Mouse (Mus musculus): Measurements from ENCODE around the gene Mtmr2. TPM values are rescaled to one million over a fixed set of nuclear protein-coding genes. Genes with fewer than 3 reads are reported as not detected.

Gene Mtmr2
- polyA plus RNA-seq, 1 experiment from 2014 or later = 32.1 TPM

GRCm38 (mm10) chr9:13835256-13835655, 87.0 kb downstream of the Mtmr2 start:
- Histone ChIP-seq H3K27me3 (replicated peaks; ENCODE audit: control insufficient read depth, insufficient read depth, low read length) (no peaks in the 10 kb centered on the region), H3K36me3 (ENCODE audit: control insufficient read depth, insufficient read depth) (peaks cover 69% of the 10 kb centered on the region), H3K4me2 (replicated peaks; ENCODE audit: low read depth) (no peak overlapping the region), H3K9me3 (ENCODE audit: control insufficient read depth) (no peaks in the 10 kb centered on the region), H3K4me1 (replicated peaks; ENCODE audit: control insufficient read depth, insufficient read depth, low read length) (no peaks in the 10 kb centered on the region), H3K27ac (ENCODE audit: low read depth, low read length) (no peak overlapping the region), H3K9ac (ENCODE audit: low read depth, low read length) (no peak overlapping the region), H3K4me3 (ENCODE audit: low read depth, low read length) (no peak overlapping the region)
- ATAC-seq = no peak
- WGBS = 82% methylated on average over 3 of the region's 3 CpGs
- TF ChIP-seq CTCF (IDR thresholded peaks at IDR 0.05; ENCODE audit: low read depth) = no peak

GRCm38 (mm10) chr9:13836726-13837125, 88.5 kb downstream of the Mtmr2 start:
- WGBS = 49% methylated on average over 2 of the region's 2 CpGs
- ATAC-seq = no peak

DNA sequence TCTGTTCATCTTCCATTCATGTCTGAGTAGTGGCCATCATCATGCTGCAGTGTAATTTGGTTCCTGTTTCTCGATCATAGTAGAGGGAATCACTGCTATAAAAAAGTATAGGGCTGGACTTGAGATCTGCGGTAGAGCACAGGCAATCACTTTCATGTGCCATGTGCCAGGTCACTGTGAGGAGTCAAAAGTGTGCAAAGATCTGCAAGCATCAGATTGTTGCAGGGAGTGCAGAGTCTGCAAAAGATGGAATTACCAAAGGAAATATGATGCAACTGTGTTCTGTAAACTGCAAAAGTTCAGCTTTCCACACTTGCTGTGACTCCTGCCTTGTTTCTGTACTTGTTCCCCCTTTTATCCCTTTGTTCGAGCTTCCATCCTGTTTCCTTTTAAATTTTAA, 99.4 kb downstream of the Mtmr2 start:
- peaks cover 13% of the 10 kb centered on the region for H3K36me3 ChIP-seq (ENCODE audit: control insufficient read depth, insufficient read depth)

More at GRCm38 (mm10) chr9:13836726-13837125, 88.5 kb downstream of the Mtmr2 start:
- H3K4me2 ChIP-seq (replicated peaks; ENCODE audit: low read depth) = no peak overlapping the region
- no peak overlapping the region for H3K27ac ChIP-seq (ENCODE audit: low read depth, low read length)
- no peak overlapping the region for H3K4me3 ChIP-seq (ENCODE audit: low read depth, low read length)
- peaks cover 72% of the 10 kb centered on the region for H3K36me3 ChIP-seq (ENCODE audit: control insufficient read depth, insufficient read depth)
- no peak for TF ChIP-seq CTCF (IDR thresholded peaks at IDR 0.05; ENCODE audit: low read depth)
- H3K9me3 ChIP-seq (ENCODE audit: control insufficient read depth) = no peaks in the 10 kb centered on the region
- H3K27me3 ChIP-seq (replicated peaks; ENCODE audit: control insufficient read depth, insufficient read depth, low read length) = no peaks in the 10 kb centered on the region
- H3K4me1 ChIP-seq (replicated peaks; ENCODE audit: control insufficient read depth, insufficient read depth, low read length) = no peaks in the 10 kb centered on the region
- H3K9ac ChIP-seq (ENCODE audit: low read depth, low read length) = no peak overlapping the region

DNA sequence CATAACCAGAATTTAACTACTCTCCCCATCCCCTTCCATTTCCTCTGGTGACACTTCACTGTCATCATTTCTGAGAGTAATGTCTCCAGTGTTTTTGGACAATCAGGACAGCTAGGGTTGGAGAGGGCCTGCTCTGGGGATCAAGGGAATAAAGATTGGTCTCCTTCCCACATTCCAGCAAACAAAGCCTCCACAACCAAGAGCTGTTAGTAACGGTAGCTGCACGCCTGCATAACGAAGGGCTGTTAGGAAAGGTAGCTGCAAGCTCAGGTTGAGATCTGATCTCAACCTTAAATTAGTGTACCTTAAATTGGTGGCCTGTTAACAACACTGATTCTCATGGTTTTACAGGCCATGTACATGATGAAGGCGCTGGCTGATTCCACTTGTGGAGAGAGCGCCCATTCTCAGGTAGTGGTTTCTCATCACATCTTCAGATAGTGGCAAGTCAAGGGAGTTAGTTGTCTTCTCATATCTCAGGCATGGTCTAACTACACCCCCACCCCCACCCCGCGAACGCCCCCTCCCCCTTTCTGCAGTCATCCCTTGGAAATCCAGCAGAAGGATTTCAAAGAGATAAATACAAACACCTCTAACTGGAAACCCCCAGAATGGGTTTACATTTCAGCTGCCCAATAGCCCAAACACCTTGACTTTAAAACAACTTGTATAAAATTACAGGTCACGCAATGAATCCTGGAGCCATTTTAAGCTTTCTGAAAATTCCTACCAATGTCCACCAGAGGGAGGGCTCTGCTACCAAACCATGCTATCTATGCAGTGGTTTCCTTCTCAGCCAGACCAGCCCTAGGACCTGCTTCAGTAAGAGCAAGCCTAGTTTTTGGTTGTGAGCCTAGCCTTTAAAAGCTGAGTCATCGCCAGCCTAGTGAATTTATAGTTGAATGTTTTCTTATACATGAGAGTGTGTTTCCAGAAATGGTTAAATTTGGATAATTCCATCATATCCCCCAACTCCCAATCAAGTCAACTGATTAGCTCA, 100.6 kb downstream of the Mtmr2 start:
- WGBS = 77% methylated on average over 10 of the region's 10 CpGs
- H3K27ac ChIP-seq (ENCODE audit: low read depth, low read length) = no peak overlapping the region
- H3K9ac ChIP-seq (ENCODE audit: low read depth, low read length) = no peak overlapping the region
- H3K27me3 ChIP-seq (replicated peaks; ENCODE audit: control insufficient read depth, insufficient read depth, low read length) = no peaks in the 10 kb centered on the region
- TF ChIP-seq CTCF (IDR thresholded peaks at IDR 0.05; ENCODE audit: low read depth) = peak; percentile 79
- no peak overlapping the region for H3K4me2 ChIP-seq (replicated peaks; ENCODE audit: low read depth)
- H3K4me1 ChIP-seq (replicated peaks; ENCODE audit: control insufficient read depth, insufficient read depth, low read length) = no peaks in the 10 kb centered on the region
- H3K36me3 ChIP-seq (ENCODE audit: control insufficient read depth, insufficient read depth) = 0 out of 2 replicates have a peak, but pooled peaks cover 5% of the 10 kb centered on the region
- no peak overlapping the region for H3K4me3 ChIP-seq (ENCODE audit: low read depth, low read length)
- H3K9me3 ChIP-seq (ENCODE audit: control insufficient read depth) = no peaks in the 10 kb centered on the region
- ATAC-seq = peak; percentile 49

More for the DNA sequence above, 99.4 kb downstream of the Mtmr2 start:
- no peaks in the 10 kb centered on the region for H3K4me1 ChIP-seq (replicated peaks; ENCODE audit: control insufficient read depth, insufficient read depth, low read length)
- H3K9ac ChIP-seq (ENCODE audit: low read depth, low read length) = no peak overlapping the region
- no peaks in the 10 kb centered on the region for H3K9me3 ChIP-seq (ENCODE audit: control insufficient read depth)
- H3K27ac ChIP-seq (ENCODE audit: low read depth, low read length) = no peak overlapping the region
- ATAC-seq = no peak
- TF ChIP-seq CTCF (IDR thresholded peaks at IDR 0.05; ENCODE audit: low read depth) = no peak
- 73% methylated on average over 3 of the region's 3 CpGs for WGBS
- no peak overlapping the region for H3K4me3 ChIP-seq (ENCODE audit: low read depth, low read length)
- H3K27me3 ChIP-seq (replicated peaks; ENCODE audit: control insufficient read depth, insufficient read depth, low read length) = no peaks in the 10 kb centered on the region
- H3K4me2 ChIP-seq (replicated peaks; ENCODE audit: low read depth) = no peak overlapping the region

DNA sequence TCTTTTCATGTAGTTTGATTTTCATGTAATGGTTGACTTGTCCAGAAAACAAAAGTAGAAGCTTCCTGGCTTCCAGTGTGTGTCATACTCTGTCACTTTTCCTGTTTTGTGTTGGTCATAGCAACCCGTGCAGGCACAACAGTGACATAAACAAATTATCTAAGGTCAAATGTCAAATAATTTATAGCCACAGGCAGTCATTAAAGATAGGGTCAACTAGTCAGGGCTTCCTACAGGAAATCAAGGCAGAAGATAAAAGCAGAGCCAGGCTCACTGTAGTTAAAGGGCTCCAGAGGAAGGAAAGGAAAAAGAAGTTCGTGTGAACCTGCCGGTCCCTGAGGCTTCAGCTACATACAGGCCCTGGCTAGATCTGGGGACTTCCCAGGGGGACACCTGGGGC, 105.7 kb downstream of the Mtmr2 start:
- no peak overlapping the region for H3K4me2 ChIP-seq (replicated peaks; ENCODE audit: low read depth)
- H3K9ac ChIP-seq (ENCODE audit: low read depth, low read length) = no peak overlapping the region
- 57% methylated on average over 3 of the region's 3 CpGs for WGBS
- no peaks in the 10 kb centered on the region for H3K27me3 ChIP-seq (replicated peaks; ENCODE audit: control insufficient read depth, insufficient read depth, low read length)
- TF ChIP-seq CTCF (IDR thresholded peaks at IDR 0.05; ENCODE audit: low read depth) = no peak
- no peaks in the 10 kb centered on the region for H3K4me1 ChIP-seq (replicated peaks; ENCODE audit: control insufficient read depth, insufficient read depth, low read length)
- H3K27ac ChIP-seq (ENCODE audit: low read depth, low read length) = no peak overlapping the region
- no peak for ATAC-seq
- H3K9me3 ChIP-seq (ENCODE audit: control insufficient read depth) = no peaks in the 10 kb centered on the region
- H3K4me3 ChIP-seq (ENCODE audit: low read depth, low read length) = no peak overlapping the region
- H3K36me3 ChIP-seq (ENCODE audit: control insufficient read depth, insufficient read depth) = no peaks in the 10 kb centered on the region

Other genes with a start within 250 kb of the Mtmr2 start
- 26.5 and 28.2 TPM in 2 replicates for gene Cep57, start 78.7 kb downstream of the Mtmr2 start, polyA plus RNA-seq (2015; fragmentation: Nextera tagmentation; extraction: Ambion mirVana)
- 10.9 and 11.9 TPM in 2 replicates for gene Fam76b, start 79.3 kb downstream of the Mtmr2 start, polyA plus RNA-seq (2015; fragmentation: Nextera tagmentation; extraction: Ambion mirVana)